Mouse (Mus musculus): ENCODE results near the gene Stxbp3.

- TF ChIP-seq CTCF (conservative IDR thresholded peaks at IDR 0.05; ENCODE audit: low read length) = no peak
- no peak for TF ChIP-seq POU5F1 (IDR thresholded peaks at IDR 0.05; ENCODE audit: borderline replicate concordance, low read length)
Observed at GRCm38 (mm10) chr3:108830493-108830892, 9.8 kb downstream of the Stxbp3 start.
